Comparison of ENCODE assay signal across 8 mouse cellular contexts in the genomic region with DNA sequence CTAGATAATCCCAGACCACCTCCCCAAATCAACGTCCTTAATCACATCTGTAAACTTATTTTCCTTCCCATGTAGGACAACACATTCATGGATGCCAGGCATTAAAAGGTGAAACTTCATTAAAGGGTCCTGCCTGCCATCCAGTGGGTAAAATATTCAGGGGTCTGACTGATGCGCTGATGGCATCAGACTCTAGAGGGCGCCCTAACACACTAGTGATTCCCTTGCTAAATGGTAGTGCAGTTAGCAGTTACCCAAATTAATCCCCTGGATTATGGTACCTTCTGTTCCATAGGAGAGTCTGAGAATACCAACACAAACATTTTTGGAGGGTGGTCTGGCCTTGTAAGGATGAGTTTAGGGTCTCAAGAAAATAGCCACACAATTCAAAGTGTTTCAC.
DNase-seq lines count a peak whose midpoint lies in the region; ATAC-seq and TF ChIP-seq lines count a peak whose summit lies in the region.

No protein-coding gene starts in this region.

- H3K27ac ChIP-seq in heart, postnatal 0 days (ENCODE audit: low read depth): no peak overlapping the region
- no peak overlapping the region for H3K27ac ChIP-seq in limb, embryonic 11.5 days (replicated peaks; ENCODE audit: low read depth, low read length)

- H3K4me1 ChIP-seq in lung, adult 2 months (ENCODE audit: control insufficient read depth, insufficient read depth, low read length): no peaks in the 10 kb centered on the region
- no peaks in the 10 kb centered on the region for H3K4me1 ChIP-seq in heart, postnatal 0 days (ENCODE audit: control insufficient read depth, insufficient read depth)
- no peaks in the 10 kb centered on the region for H3K4me1 ChIP-seq in limb, embryonic 11.5 days (ENCODE audit: control insufficient read depth, insufficient read depth, low read length)

- H3K9me3 ChIP-seq in heart, postnatal 0 days (replicated peaks; ENCODE audit: control insufficient read depth, low read length): no peaks in the 10 kb centered on the region
- no peaks in the 10 kb centered on the region for H3K9me3 ChIP-seq in limb, embryonic 11.5 days (ENCODE audit: control insufficient read depth, low read length)

- ATAC-seq in cerebellum, adult (ENCODE audit: insufficient number of reproducible peaks, low FRiP score, low TSS enrichment): no peak
- ATAC-seq in heart, postnatal 0 days (ENCODE audit: insufficient read depth, low read depth): no peak
- no peak for ATAC-seq in limb, embryonic 11.5 days (ENCODE audit: insufficient number of reproducible peaks, low FRiP score, low TSS enrichment, low read depth)
- no peak; the same call in 1 of the 2 replicates for ATAC-seq in megakaryocyte, adult 5-6 weeks (ENCODE audit: poor library complexity, severe bottlenecking)

- no peaks in the 10 kb centered on the region for H3K27me3 ChIP-seq in heart, postnatal 0 days (ENCODE audit: control insufficient read depth, insufficient read depth, low read length)
- no peaks in the 10 kb centered on the region for H3K27me3 ChIP-seq in limb, embryonic 11.5 days (ENCODE audit: control insufficient read depth, insufficient read depth, low read length)

- TF ChIP-seq EP300 in heart, postnatal 0 days (IDR thresholded peaks at IDR 0.05; ENCODE audit: low read depth): no peak

- H3K4me3 ChIP-seq in lung, adult 2 months (replicated peaks; ENCODE audit: extremely low read depth, low read depth, low read length): no peak overlapping the region
- no peak overlapping the region for H3K4me3 ChIP-seq in heart, postnatal 0 days (ENCODE audit: low read depth, low read length)
- no peak overlapping the region for H3K4me3 ChIP-seq in limb, embryonic 11.5 days (ENCODE audit: low read depth, low read length)

- no peak overlapping the region for H3K9ac ChIP-seq in heart, postnatal 0 days (replicated peaks; ENCODE audit: low read depth, low read length)
- no peak overlapping the region for H3K9ac ChIP-seq in limb, embryonic 11.5 days (ENCODE audit: low read length)

- 6% methylated on average over 3 of the region's 3 CpGs for WGBS in lung, adult 2 months
- 2% methylated on average over 3 of the region's 3 CpGs for WGBS in heart, postnatal 0 days
- 7% methylated on average over 3 of the region's 3 CpGs for WGBS in limb, embryonic 11.5 days

- no peak overlapping the region for H3K4me2 ChIP-seq in heart, postnatal 0 days (ENCODE audit: low read depth, low read length)
- no peak overlapping the region for H3K4me2 ChIP-seq in limb, embryonic 11.5 days (ENCODE audit: low read depth, severe bottlenecking)

- no peak for TF ChIP-seq POLR2A in lung, adult 2 months (IDR thresholded peaks at IDR 0.05; ENCODE audit: borderline replicate concordance, extremely low read depth, low read depth, low read length)
- TF ChIP-seq POLR2A in brain, embryonic 14.5 days (IDR thresholded peaks at IDR 0.05; ENCODE audit: borderline replicate concordance, extremely low read depth, insufficient read depth, insufficient read length, poor library complexity, severe bottlenecking): no peak

- H3K36me3 ChIP-seq in heart, postnatal 0 days (replicated peaks; ENCODE audit: control insufficient read depth, insufficient read depth, low read length): no peaks in the 10 kb centered on the region
- H3K36me3 ChIP-seq in limb, embryonic 11.5 days (ENCODE audit: control insufficient read depth, insufficient read depth, low read length): no peaks in the 10 kb centered on the region

- peak; percentile 41 for DNase-seq in cerebellum, adult 11-12 months
- peak; percentile 3 for DNase-seq in lung, adult 2 months
- no peak for DNase-seq in lung, postnatal 25 days (ENCODE audit: low spot score)
- DNase-seq in brain, embryonic 14.5 days (ENCODE audit: low read depth): peak; percentile 55
- peak; percentile 14 for DNase-seq in heart, postnatal 0 days (ENCODE audit: low spot score)
- DNase-seq in limb, embryonic 11.5 days (ENCODE audit: low spot score): peak; percentile 74

- TF ChIP-seq CTCF in lung, adult 2 months (IDR thresholded peaks at IDR 0.05; ENCODE audit: insufficient read depth, low read length): peak; percentile 24; the same call in 1 of the 2 replicates
- TF ChIP-seq CTCF in brain, embryonic 14.5 days (IDR thresholded peaks at IDR 0.05; ENCODE audit: borderline replicate concordance, extremely low read depth, insufficient read depth, insufficient read length): peak; percentile 60; the same call in 1 of the 2 replicates
- TF ChIP-seq CTCF in heart, postnatal 0 days (IDR thresholded peaks at IDR 0.05; ENCODE audit: low read depth): peak; percentile 61
